Mouse (Mus musculus) ES-E14 (cell line): Measurements from ENCODE around the gene Gstt3. TPM values are rescaled to one million over a fixed set of nuclear protein-coding genes. Genes with fewer than 3 reads are reported as not detected.
"Not testable (repeated sequence)": the region's sequence is repeated elsewhere in the genome, so short reads cannot be mapped to it uniquely, and the experiment has no call there.

Experiments used
- DNase-seq: peaks from one replicate; pipeline ENCODE4 v3.0.0-alpha.2; 2013; ENCODE audit warnings: low read depth, low spot score
- H3K27ac ChIP-seq: 2 replicates; pipeline ENCODE4 v1.5.1; 2012; ENCODE audit warnings: low read depth, mild to moderate bottlenecking, low read length, moderate library complexity, mixed read lengths; ENCODE audit not compliant: poor library complexity, insufficient read depth, severe bottlenecking
- H3K36me3 ChIP-seq: 2 replicates; pipeline ENCODE4 v1.6.1; 2012; ENCODE audit warnings: mild to moderate bottlenecking, low read length, moderate library complexity, mixed read lengths; ENCODE audit not compliant: control insufficient read depth, poor library complexity, insufficient read depth, severe bottlenecking
- H3K4me1 ChIP-seq, 2 experiments: fragments of 150-350 bp in 1 of 2; sonication (generic) in 1 of 2; 2 replicates each; pipeline ENCODE4 v1.6.1; 2012; ENCODE audit warnings: low read length in 2 of 2, mild to moderate bottlenecking in 1 of 2, mixed read lengths in 1 of 2; ENCODE audit not compliant: control insufficient read depth in 2 of 2, insufficient read depth in 2 of 2, poor library complexity in 1 of 2
- H3K4me3 ChIP-seq, 2 experiments: fragments of 150-350 bp in 1 of 2; sonication (generic) in 1 of 2; 2 replicates each; pipeline ENCODE4 v1.5.1; 2012; ENCODE audit warnings: low read length in 2 of 2, low read depth in 1 of 2, mild to moderate bottlenecking in 1 of 2, mixed read lengths in 1 of 2; ENCODE audit not compliant: insufficient read depth in 1 of 2, poor library complexity in 1 of 2, severe bottlenecking in 1 of 2
- H3K9ac ChIP-seq: 2 replicates; pipeline ENCODE4 v1.6.1; 2012; ENCODE audit warnings: low read depth, mild to moderate bottlenecking, low read length, mixed read lengths; ENCODE audit not compliant: poor library complexity, insufficient read depth, severe bottlenecking
- H3K9me3 ChIP-seq: fragments of 150-350 bp; sonication (generic); 2 replicates; pipeline ENCODE4 v1.6.1; 2012; ENCODE audit warnings: low read depth, mild to moderate bottlenecking, low read length; ENCODE audit not compliant: control insufficient read depth, insufficient read depth
- CHD2 ChIP-seq: IDR thresholded peaks from 2 replicates; pipeline ENCODE4 v1.6.1; 2014; ENCODE audit warnings: mild to moderate bottlenecking, low read depth, low read length, inconsistent platforms
- HCFC1 ChIP-seq: IDR thresholded peaks from 2 replicates; pipeline ENCODE4 v1.6.1; 2012; ENCODE audit warnings: low read length, inconsistent platforms, borderline replicate concordance; ENCODE audit not compliant: insufficient read depth
- MAFK ChIP-seq: IDR thresholded peaks from 2 replicates; pipeline ENCODE4 v1.6.1; 2014; ENCODE audit warnings: mild to moderate bottlenecking, low read depth, low read length, inconsistent platforms; ENCODE audit not compliant: insufficient read depth
- ZC3H11A ChIP-seq: IDR thresholded peaks from 2 replicates; pipeline ENCODE4 v1.6.1; 2012; ENCODE audit warnings: low read depth, mild to moderate bottlenecking, inconsistent platforms, low read length, borderline replicate concordance
- ZNF384 ChIP-seq: IDR thresholded peaks from 2 replicates; pipeline ENCODE4 v1.6.1; 2012; ENCODE audit warnings: low read depth, low read length, inconsistent platforms
- in situ Hi-C, 2 experiments: fragments of 600-800 bp; cut with MboI; formaldehyde crosslinking; loops; one replicate each; pipeline ENCODE4 v1.15.1; 2025; ENCODE audit warnings: low sequenced_read_pairs in 2 of 2, inconsistent platforms in 1 of 2; ENCODE audit not compliant: unreplicated experiment in 2 of 2
- total RNA-seq: library from RNA; depleted of rRNA; stranded (reverse); fragments of 300-350 nt; gene quantifications from 2 replicates; pipeline ENCODE4 v1.2.3, GENCODE M21; 2012

The Gstt3 gene
- total RNA-seq, 1 experiment = 3.4 TPM

DNA sequence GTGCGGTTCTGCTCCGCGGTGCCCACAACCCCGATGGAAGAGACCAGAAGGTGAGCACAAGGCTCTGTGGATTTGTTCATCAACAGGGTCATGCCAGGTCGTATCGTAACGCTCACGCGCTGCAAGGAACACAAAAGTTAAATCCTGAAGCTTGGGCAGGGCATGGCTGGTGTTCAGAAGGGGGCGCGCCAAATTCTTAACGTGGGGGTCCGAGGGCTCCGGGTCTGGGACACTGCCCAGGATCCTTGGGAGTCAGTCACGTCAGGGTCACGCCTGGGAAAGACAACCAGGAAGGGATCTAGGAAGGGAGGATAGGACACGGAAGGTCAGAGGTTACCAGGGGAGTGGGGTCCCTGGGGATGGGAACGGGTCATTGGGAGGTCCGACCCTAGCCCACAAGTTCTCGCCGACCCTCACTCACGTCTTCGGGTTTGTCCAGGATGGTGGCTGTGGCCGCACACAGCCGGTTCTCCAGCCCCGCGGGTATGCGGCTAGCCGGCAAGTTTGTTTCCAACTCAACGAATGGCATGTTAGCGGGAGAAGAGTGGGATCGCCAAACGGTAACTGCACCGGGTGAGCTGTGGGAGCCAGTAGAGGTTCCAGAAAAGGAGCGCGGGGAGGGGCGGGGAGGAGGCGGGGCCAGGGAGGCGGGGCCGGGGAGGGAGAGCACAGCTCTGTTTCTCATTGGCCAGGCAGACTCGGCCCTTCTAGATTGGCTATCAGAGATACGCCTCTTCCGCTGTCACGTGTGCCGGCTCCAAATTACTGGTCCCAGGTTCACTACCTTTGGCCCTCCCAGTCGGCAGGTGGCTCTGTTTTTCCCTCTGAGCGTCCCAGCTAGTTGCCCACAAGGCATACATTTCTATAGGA is 8.2 kb downstream of the Gstt3 start, which contains the start of gene Ddt:
Ddt (minus strand) TSS at position 620 of the 870 bp plus-strand sequence.
- TF ChIP-seq CHD2 = no peak
- no peak for TF ChIP-seq ZC3H11A
- no peak for TF ChIP-seq HCFC1
- TF ChIP-seq MAFK = no peak
- TF ChIP-seq ZNF384 = no peak
- no peaks in the 10 kb centered on the region for H3K4me1 ChIP-seq
- in situ Hi-C loops = no loop called here

DNA sequence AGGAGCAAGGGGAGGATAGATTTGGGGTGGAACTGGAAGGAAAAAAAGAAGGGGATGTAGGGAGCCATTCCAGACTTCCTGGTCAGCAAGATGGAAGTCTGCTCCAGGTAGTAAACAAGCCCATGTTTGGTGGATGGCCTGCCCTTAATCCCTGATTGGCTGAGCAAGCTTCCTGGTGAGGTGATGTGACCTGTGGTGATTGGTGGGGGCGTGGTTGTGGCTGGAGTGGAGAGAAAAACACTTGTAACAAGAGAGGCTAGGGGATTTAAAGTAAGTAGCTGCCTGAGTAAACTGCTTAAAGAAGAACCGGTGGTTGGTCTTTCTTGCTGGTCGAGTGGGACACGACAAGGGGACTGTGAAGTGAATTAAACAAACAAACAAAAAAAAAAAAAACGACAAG is 13.5 kb downstream of the Gstt3 start:
- H3K36me3 ChIP-seq, H3K9ac ChIP-seq, in situ Hi-C loops: not testable (repeated sequence)

More for the DNA sequence above, 8.2 kb downstream of the Gstt3 start, which contains the start of gene Ddt:
- Histone ChIP-seq H3K27ac (peak within 1 kb of the TSS; percentile 73; the same call in 1 of the 2 replicates), H3K9me3 (no peaks in the 10 kb centered on the region), H3K36me3 (peaks cover 2% of the 10 kb centered on the region; the same call in 1 of the 2 replicates), H3K9ac (peak within 1 kb of the TSS; percentile 92), H3K4me3 (peak within 1 kb of the TSS; percentile 94 to 99)
- DNase-seq = peak; percentile 92

DNA sequence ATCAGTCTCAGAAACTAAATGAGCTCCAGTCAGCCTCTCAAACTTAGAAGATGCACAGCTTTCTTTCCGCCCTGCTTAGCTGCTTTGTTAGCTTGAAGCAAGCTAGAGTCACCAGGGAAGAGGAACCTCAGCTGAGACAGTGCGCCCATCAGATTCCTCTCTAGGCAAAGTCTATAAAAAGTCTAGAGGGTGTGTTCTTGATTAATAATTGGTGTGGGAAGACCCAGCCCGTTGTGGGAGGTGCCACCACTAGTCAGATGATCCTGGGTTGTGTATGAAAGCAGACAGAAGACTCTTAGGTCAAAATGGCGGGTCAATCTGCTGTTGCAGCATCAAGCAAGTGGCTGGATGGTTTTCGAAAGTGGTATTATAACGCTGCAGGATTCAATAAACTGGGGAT is 14.4 kb downstream of the Gstt3 start:
- TF ChIP-seq HCFC1 = no peak
- no peak for TF ChIP-seq ZNF384
- TF ChIP-seq MAFK = no peak
- TF ChIP-seq ZC3H11A = no peak
- TF ChIP-seq CHD2 = no peak
- no peak for DNase-seq
- H3K27ac ChIP-seq = no peak overlapping the region
- H3K9ac ChIP-seq = no peak overlapping the region
- peaks cover 5% of the 10 kb centered on the region; the same call in 1 of the 2 replicates for H3K36me3 ChIP-seq
- in situ Hi-C loops = no loop called here
- no peaks in the 10 kb centered on the region for H3K9me3 ChIP-seq
- H3K4me1 ChIP-seq = peaks cover 0 to 3% of the 10 kb centered on the region in 2 experiments; a peak in 1 of 4 replicates
- no peak overlapping the region for H3K4me3 ChIP-seq

More for the DNA sequence above, 13.5 kb downstream of the Gstt3 start:
- not testable (repeated sequence) for H3K4me3 ChIP-seq, H3K27ac ChIP-seq, H3K4me1 ChIP-seq, H3K9me3 ChIP-seq, DNase-seq

DNA sequence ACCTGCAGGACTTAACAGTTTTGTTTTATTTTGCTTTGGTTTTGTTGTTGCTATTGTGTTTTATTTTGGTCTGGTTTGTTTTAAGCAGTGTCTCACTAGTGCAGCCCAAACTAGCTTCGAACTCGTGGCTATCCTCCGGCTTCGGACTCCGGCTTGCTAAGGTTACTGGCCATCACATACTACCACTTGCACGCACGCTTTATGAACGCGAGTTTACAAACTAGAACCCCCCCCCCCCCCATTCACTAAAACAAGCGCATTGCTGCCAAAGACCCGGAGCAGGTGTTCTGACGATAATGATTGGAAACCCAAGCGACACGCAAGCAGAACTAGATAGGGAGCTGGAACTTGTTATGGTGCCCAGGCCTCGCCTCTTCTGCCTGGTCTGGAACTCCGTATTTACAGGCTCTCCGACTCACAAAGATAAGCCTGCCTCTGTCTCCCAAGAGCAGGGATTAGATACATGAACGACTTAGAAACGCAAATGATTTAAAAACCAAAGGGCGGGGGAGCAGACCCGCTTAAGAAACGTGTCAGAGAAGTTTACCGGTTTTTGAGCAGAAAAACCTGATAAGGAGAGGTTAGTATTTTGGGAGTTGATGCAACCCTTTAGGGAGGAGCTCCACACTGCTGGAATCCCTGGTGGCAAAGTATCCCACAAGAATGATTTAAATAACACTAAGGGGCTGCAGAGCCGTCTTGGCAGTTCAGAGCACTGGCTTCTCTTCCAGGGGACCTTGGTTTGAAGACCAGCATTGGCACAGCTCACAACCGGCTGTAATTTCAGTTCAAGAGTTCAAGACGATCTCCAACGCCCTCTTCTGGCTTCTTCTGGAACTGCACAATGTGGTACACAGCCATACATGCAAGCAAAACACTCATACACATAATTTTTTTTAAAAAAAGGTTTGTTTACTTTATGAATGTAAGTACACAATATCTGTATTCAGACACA is 16.4 kb downstream of the Gstt3 start:
- no peak for TF ChIP-seq MAFK
- TF ChIP-seq HCFC1 = no peak; the same call in 1 of the 2 replicates
- TF ChIP-seq ZNF384 = peak; percentile 79
- TF ChIP-seq CHD2 = no peak
- Histone ChIP-seq H3K4me1 (peaks cover 0 to 3% of the 10 kb centered on the region in 2 experiments; a peak in 1 of 4 replicates), H3K27ac (peak overlapping the region; percentile 13), H3K36me3 (peaks cover 6% of the 10 kb centered on the region), H3K9me3 (no peaks in the 10 kb centered on the region), H3K4me3 (peak overlapping the region; percentile 83 to 99), H3K9ac (peak overlapping the region; percentile 80)
- in situ Hi-C loops = no loop called here
- peak; percentile 89 for DNase-seq
